ENCODE assay signal across 9 mouse cellular contexts in the genomic region with DNA sequence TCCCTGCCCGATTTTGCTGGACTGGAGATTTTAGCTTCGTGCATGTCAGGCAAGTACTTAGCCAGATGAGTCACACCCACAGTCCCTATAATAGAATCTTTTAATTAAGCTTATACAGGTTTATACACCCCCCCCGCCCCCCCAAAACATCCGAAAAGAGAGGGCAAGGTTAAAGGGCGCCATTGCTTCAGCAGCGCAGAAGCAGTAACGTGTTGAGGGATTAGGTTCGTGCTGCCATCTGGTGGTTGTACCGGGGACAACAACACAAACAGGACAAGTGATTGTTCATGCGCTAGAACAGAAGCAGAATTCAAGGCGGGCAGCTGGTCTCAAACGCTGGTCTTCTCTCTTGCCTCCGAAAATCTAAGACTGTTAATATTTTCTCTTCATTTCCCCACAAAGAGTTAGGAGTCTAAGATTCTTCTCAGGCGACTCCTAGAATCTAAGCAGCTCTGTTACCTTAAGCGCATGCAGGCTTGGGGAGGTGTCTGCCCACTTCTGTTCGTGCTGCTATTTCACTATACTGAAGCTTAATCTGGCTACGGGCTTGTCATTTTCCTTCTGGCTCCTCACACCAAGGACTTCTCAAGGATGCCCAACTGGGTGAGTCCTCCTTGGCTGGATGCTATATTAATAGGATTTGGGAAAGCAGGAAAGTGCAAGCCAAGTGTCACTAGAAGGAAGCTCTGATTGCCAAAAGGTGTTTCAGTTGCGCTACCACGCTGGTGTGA. TPM values are rescaled to one million over a fixed set of nuclear protein-coding genes. Genes with fewer than 3 reads are reported as not detected.
A peak's percentile ranks its signal among the peaks of the same experiment; 100 is the strongest.
DNase-seq lines count a peak whose midpoint lies in the region; ATAC-seq and TF ChIP-seq lines count a peak whose summit lies in the region.
"Had no signal": no experiment of that assay in that cellular context is flagged by ENCODE, and none has a peak within 500 bp of the region (broad histone marks: within the 10 kb centered on the region; RNA-seq: fewer than 3 reads in every experiment).

No protein-coding gene starts in this region.

- no peaks in the 10 kb centered on the region for H3K9me3 ChIP-seq in CH12.LX (replicated peaks; ENCODE audit: low read length)
- no peaks in the 10 kb centered on the region for H3K9me3 ChIP-seq in embryonic facial prominence, embryonic 10.5 days
- no peaks in the 10 kb centered on the region for H3K9me3 ChIP-seq in heart, embryonic 13.5 days
- no peaks in the 10 kb centered on the region for H3K9me3 ChIP-seq in lung, embryonic 14.5 days (ENCODE audit: low read depth, low read length)
- H3K9me3 ChIP-seq: hindbrain, embryonic 15.5 days had no signal

- peak; percentile 52 to 76 for TF ChIP-seq CTCF in CH12.LX (conservative IDR thresholded peaks at IDR 0.05 in 1 of 2, IDR thresholded peaks at IDR 0.05 in 1 of 2; ENCODE audit: low read depth in 2 of 2, low read length in 2 of 2)
- TF ChIP-seq CTCF in lung, embryonic 14.5 days (IDR thresholded peaks at IDR 0.05; ENCODE audit: low read depth), result peak; percentile 83

- no peaks in the 10 kb centered on the region for H3K79me2 ChIP-seq in CH12.LX (replicated peaks; ENCODE audit: control insufficient read depth, extremely low read depth, insufficient read depth, poor library complexity, severe bottlenecking)

- TF ChIP-seq EP300 in CH12.LX (IDR thresholded peaks at IDR 0.05; ENCODE audit: low read length), result no peak

- no peaks in the 10 kb centered on the region for H3K27me3 ChIP-seq in CH12.LX (replicated peaks)
- H3K27me3 ChIP-seq in embryonic facial prominence, embryonic 10.5 days (replicated peaks; ENCODE audit: low read depth, poor library complexity, severe bottlenecking), result no peaks in the 10 kb centered on the region
- no peaks in the 10 kb centered on the region for H3K27me3 ChIP-seq in heart, embryonic 13.5 days (replicated peaks)
- no peaks in the 10 kb centered on the region for H3K27me3 ChIP-seq in lung, embryonic 14.5 days (ENCODE audit: insufficient read depth, low read length)
- H3K27me3 ChIP-seq: hindbrain, embryonic 15.5 days had no signal

- 39% methylated on average over 19 of the region's 19 CpGs for WGBS in embryonic facial prominence, embryonic 10.5 days
- 32% methylated on average over 19 of the region's 19 CpGs for WGBS in heart, embryonic 13.5 days
- WGBS in lung, embryonic 14.5 days, result 32% methylated on average over 19 of the region's 19 CpGs

- dilution Hi-C loops in CH12.LX (cut with MboI; ENCODE audit: extremely low pct_ligation_motif_present, extremely low pct_unique_long_range_greater_than_20kb, low sequenced_read_pairs), result no loop called here

- DNase-seq in CH12.LX (ENCODE audit: extremely low read depth), result peak; percentile 72
- DNase-seq in adrenal gland, postnatal 25 days, result peak; percentile 80
- peak; percentile 82 for DNase-seq in embryonic facial prominence, embryonic 10.5 days (ENCODE audit: low spot score)
- DNase-seq in kidney, postnatal 4 days, result peak; percentile 88 to 89
- DNase-seq in lung, embryonic 14.5 days, result peak; percentile 91
- DNase-seq in thymus, postnatal 10 days (ENCODE audit: low spot score in 2 of 2), result peak; percentile 45 to 76

- no peaks in the 10 kb centered on the region for H3K4me1 ChIP-seq in CH12.LX (ENCODE audit: control insufficient read depth in 1 of 2, insufficient read depth in 2 of 2)
- H3K4me1 ChIP-seq in embryonic facial prominence, embryonic 10.5 days, result no peaks in the 10 kb centered on the region
- no peaks in the 10 kb centered on the region for H3K4me1 ChIP-seq in heart, embryonic 13.5 days
- H3K4me1 ChIP-seq in lung, embryonic 14.5 days (ENCODE audit: insufficient read depth), result no peaks in the 10 kb centered on the region
- H3K4me1 ChIP-seq: hindbrain, embryonic 15.5 days had no signal

- no peak overlapping the region for H3K4me3 ChIP-seq in CH12.LX (replicated peaks in 1 of 3; ENCODE audit: low read depth in 2 of 3, low read length in 2 of 3, poor library complexity in 1 of 3)
- no peak overlapping the region for H3K4me3 ChIP-seq in embryonic facial prominence, embryonic 10.5 days
- no peak overlapping the region for H3K4me3 ChIP-seq in heart, embryonic 13.5 days
- H3K4me3 ChIP-seq in lung, embryonic 14.5 days (ENCODE audit: low read depth, low read length), result no peak overlapping the region
- H3K4me3 ChIP-seq: hindbrain, embryonic 15.5 days had no signal

- no peak for ATAC-seq in heart, embryonic 13.5 days (ENCODE audit: extremely low read depth, insufficient number of reproducible peaks, low FRiP score, low TSS enrichment)
- ATAC-seq in lung, embryonic 14.5 days (ENCODE audit: insufficient read depth), result no peak
- peak; percentile 84 for ATAC-seq in neutrophil, adult 5-6 weeks (ENCODE audit: extremely low read depth, insufficient number of reproducible peaks, low FRiP score, poor library complexity, severe bottlenecking)

- no peak for TF ChIP-seq POLR2A in CH12.LX (IDR thresholded peaks at IDR 0.05; ENCODE audit: low read depth, low read length)

- H3K27ac ChIP-seq in CH12.LX (ENCODE audit: insufficient read depth, low read depth), result no peak overlapping the region
- no peak overlapping the region for H3K27ac ChIP-seq in embryonic facial prominence, embryonic 10.5 days (replicated peaks)
- H3K27ac ChIP-seq in heart, embryonic 13.5 days (replicated peaks), result no peak overlapping the region
- H3K27ac ChIP-seq in lung, embryonic 14.5 days (ENCODE audit: low read depth), result no peak overlapping the region
- H3K27ac ChIP-seq: hindbrain, embryonic 15.5 days had no signal

- TF ChIP-seq RAD21 in CH12.LX (IDR thresholded peaks at IDR 0.05; ENCODE audit: low read depth, low read length), result peak; percentile 45

- no peak overlapping the region for H3K9ac ChIP-seq in CH12.LX (ENCODE audit: insufficient read depth, low read depth)
- no peak overlapping the region for H3K9ac ChIP-seq in heart, embryonic 13.5 days
- H3K9ac ChIP-seq in lung, embryonic 14.5 days, result no peak overlapping the region
- H3K9ac ChIP-seq: hindbrain, embryonic 15.5 days had no signal

- H3K4me2 ChIP-seq in CH12.LX (ENCODE audit: insufficient read depth, low read depth, poor library complexity, severe bottlenecking), result peak overlapping the region; percentile 78
- H3K4me2 ChIP-seq in heart, embryonic 13.5 days, result peak overlapping the region; percentile 31
- H3K4me2 ChIP-seq in lung, embryonic 14.5 days, result peak overlapping the region; percentile 25; the same call in 1 of the 2 replicates
- H3K4me2 ChIP-seq: hindbrain, embryonic 15.5 days had no signal

- in situ Hi-C loops in CH12.LX (cut with MboI; ENCODE audit: low pct_ligation_motif_present, low pct_unique_long_range_greater_than_20kb, low sequenced_read_pairs), result no loop called here

- no peaks in the 10 kb centered on the region for H3K36me3 ChIP-seq in CH12.LX (replicated peaks in 1 of 2; ENCODE audit: control insufficient read depth in 1 of 2, insufficient read depth in 1 of 2, low read length in 1 of 2)
- no peaks in the 10 kb centered on the region for H3K36me3 ChIP-seq in embryonic facial prominence, embryonic 10.5 days (replicated peaks)
- no peaks in the 10 kb centered on the region for H3K36me3 ChIP-seq in heart, embryonic 13.5 days
- no peaks in the 10 kb centered on the region for H3K36me3 ChIP-seq in lung, embryonic 14.5 days (ENCODE audit: insufficient read depth)
- H3K36me3 ChIP-seq: hindbrain, embryonic 15.5 days had no signal

TF ChIP-seq in CH12.LX, 34 proteins besides CTCF, POLR2A, EP300 and RAD21:
- TF ChIP-seq NRF1 (IDR thresholded peaks at IDR 0.05; ENCODE audit: low read depth, low read length) (peak; percentile 70), MYC (IDR thresholded peaks at IDR 0.05; ENCODE audit: low read depth, low read length) (no peak), SMC3 (IDR thresholded peaks at IDR 0.05; ENCODE audit: low read depth, low read length) (peak; percentile 53)

RNA-seq across cellular contexts. Expression of a gene that starts 57.6 kb away (rescaled TPM):
- total RNA-seq in CH12.LX (2012; rRNA removed), result not detected in 2 replicates
- total RNA-seq in CH12.LX (2014; rRNA removed), result not detected in 2 replicates
- not detected in 2 replicates for polyA plus RNA-seq in CH12.LX (2012; ENCODE audit: insufficient read length, low read depth)
- not detected in 2 replicates for total RNA-seq in adrenal gland, postnatal 25 days (2021)
- not detected in 2 replicates for polyA plus RNA-seq in embryonic facial prominence, embryonic 10.5 days (2016; fragmentation: Nextera tagmentation; extraction: Ambion mirVana)
- not detected in 2 replicates for polyA plus RNA-seq in heart, embryonic 13.5 days (2015; fragmentation: Nextera tagmentation; extraction: Ambion mirVana)
- polyA plus RNA-seq in lung, embryonic 14.5 days (2014; fragmentation: Nextera tagmentation; extraction: Ambion mirVana), result not detected in 2 replicates
- total RNA-seq in neutrophil, adult 5-6 weeks (2017), result not detected in 2 replicates
- polyA plus RNA-seq: hindbrain, embryonic 15.5 days had no signal

Comparison
In these comparisons a context has a peak if more than half of its experiments do, and no peak if none do; other contexts are left out.
1. H3K4me2 ChIP-seq: peak in every context shown above with its lines; median percentile 78 in CH12.LX; 31 in heart, embryonic 13.5 days; 25 in lung, embryonic 14.5 days.